Mouse (Mus musculus): Measurements from ENCODE around the gene Fbxo6. TPM values are rescaled to one million over a fixed set of nuclear protein-coding genes. Genes with fewer than 3 reads are reported as not detected.

The Fbxo6 gene
- polyA plus RNA-seq, 1 experiment from 2014 or later = 10.8 TPM

DNA sequence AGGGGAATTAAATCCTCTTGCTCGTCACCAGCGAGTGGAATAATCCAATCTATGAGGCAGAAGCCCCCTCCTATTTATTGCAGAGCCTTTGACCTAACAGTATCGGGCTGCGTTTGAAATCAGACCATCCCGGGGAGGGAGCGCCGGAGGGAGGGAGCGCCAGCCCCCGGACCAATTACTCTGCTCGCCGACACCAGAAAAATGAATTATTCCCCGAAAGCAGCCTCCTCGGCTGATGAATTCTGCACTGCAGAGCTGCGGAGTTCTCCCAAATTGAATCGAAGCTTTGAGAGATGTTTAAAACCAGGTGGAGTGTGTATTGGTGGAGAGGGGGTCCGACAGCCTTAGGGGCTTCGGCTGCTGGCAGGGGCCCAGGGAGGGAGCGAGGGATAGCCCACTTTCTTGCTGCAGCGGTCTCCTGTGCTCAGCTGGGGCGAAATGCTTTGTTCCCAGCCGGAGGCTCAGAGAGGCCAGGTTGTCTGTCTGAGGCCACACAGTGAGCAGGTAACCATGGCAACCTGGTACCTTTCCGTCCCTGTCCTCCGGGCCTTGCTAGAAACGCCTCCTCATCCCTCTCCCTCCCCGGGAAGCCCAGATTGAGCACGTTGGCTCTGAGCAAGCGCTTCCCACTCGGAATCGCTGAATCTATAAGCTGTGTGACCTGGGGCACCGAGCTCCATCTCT lies 22.0 kb upstream of the Fbxo6 start:
- H3K9ac ChIP-seq = no peak overlapping the region
- peak overlapping the region; percentile 27; the same call in 1 of the 2 replicates for H3K4me2 ChIP-seq (replicated peaks)
- H3K27ac ChIP-seq = no peak overlapping the region
- no peak for ATAC-seq (ENCODE audit: insufficient number of reproducible peaks, insufficient read depth, low FRiP score, low TSS enrichment)
- H3K9me3 ChIP-seq = no peaks in the 10 kb centered on the region
- peaks cover 7% of the 10 kb centered on the region for H3K4me1 ChIP-seq
- H3K27me3 ChIP-seq = peaks cover 80% of the 10 kb centered on the region
- H3K4me3 ChIP-seq = 0 out of 2 replicates have a peak overlapping the region, but pooled peaks have one; percentile 4
- no peaks in the 10 kb centered on the region for H3K36me3 ChIP-seq
- under 1% methylated on average over 30 of the region's 30 CpGs for WGBS

DNA sequence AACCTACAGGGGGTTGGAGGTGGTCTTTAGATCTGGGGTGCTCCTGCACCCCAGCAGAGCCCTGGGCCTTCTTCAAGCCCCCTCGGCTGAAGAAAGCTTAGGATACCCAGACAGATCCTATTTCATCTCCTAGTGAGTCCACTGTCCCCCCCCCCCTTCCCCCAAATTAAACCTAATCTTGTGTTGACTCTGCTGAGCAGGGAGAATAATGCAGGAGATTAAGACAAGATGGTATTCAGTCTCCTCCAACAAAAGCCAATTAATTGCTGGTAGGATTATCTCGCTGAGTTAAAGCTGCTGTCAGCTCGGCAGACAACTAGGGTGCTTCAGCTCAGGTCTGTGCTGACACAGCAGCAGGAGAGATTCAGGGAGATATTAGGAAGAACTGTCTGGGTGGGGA lies 19.3 kb upstream of the Fbxo6 start:
- no peak overlapping the region for H3K4me3 ChIP-seq
- H3K4me2 ChIP-seq (replicated peaks) = no peak overlapping the region
- no peak overlapping the region for H3K9ac ChIP-seq
- H3K4me1 ChIP-seq = peaks cover 11% of the 10 kb centered on the region
- H3K27me3 ChIP-seq = peaks cover 82% of the 10 kb centered on the region
- no peak overlapping the region for H3K27ac ChIP-seq
- ATAC-seq (ENCODE audit: insufficient number of reproducible peaks, insufficient read depth, low FRiP score, low TSS enrichment) = no peak
- H3K36me3 ChIP-seq = no peaks in the 10 kb centered on the region
- H3K9me3 ChIP-seq = no peaks in the 10 kb centered on the region
- WGBS = 17% methylated on average over 3 of the region's 3 CpGs

- Histone ChIP-seq H3K4me2 (replicated peaks) (no peak overlapping the region), H3K9me3 (no peaks in the 10 kb centered on the region), H3K27me3 (peaks cover 82% of the 10 kb centered on the region), H3K36me3 (no peaks in the 10 kb centered on the region), H3K27ac (no peak overlapping the region), H3K4me3 (no peak overlapping the region), H3K4me1 (peaks cover 13% of the 10 kb centered on the region), H3K9ac (no peak overlapping the region)
- ATAC-seq (ENCODE audit: insufficient number of reproducible peaks, insufficient read depth, low FRiP score, low TSS enrichment) = no peak
- 4% methylated on average over 2 of the region's 2 CpGs for WGBS
Observed at GRCm38 (mm10) chr4:148170842-148171241, 18.9 kb upstream of the Fbxo6 start.

- ATAC-seq (ENCODE audit: insufficient number of reproducible peaks, insufficient read depth, low FRiP score, low TSS enrichment) = no peak
- no peaks in the 10 kb centered on the region for H3K9me3 ChIP-seq
- H3K4me3 ChIP-seq = no peak overlapping the region
- WGBS = 20% methylated on average over 15 of the region's 15 CpGs
- H3K27ac ChIP-seq = no peak overlapping the region
- H3K4me2 ChIP-seq (replicated peaks) = no peak overlapping the region
- no peaks in the 10 kb centered on the region for H3K36me3 ChIP-seq
- no peak overlapping the region for H3K9ac ChIP-seq
- H3K27me3 ChIP-seq = peaks cover 82% of the 10 kb centered on the region
- peaks cover 13% of the 10 kb centered on the region for H3K4me1 ChIP-seq
Observed at GRCm38 (mm10) chr4:148169586-148169985, 17.6 kb upstream of the Fbxo6 start.

- no peak for ATAC-seq (ENCODE audit: insufficient number of reproducible peaks, insufficient read depth, low FRiP score, low TSS enrichment)
- no peak overlapping the region for H3K4me3 ChIP-seq
- H3K27ac ChIP-seq = no peak overlapping the region
- H3K4me1 ChIP-seq = peaks cover 10% of the 10 kb centered on the region
- H3K9ac ChIP-seq = no peak overlapping the region
- 25% methylated on average over 7 of the region's 7 CpGs for WGBS
- no peaks in the 10 kb centered on the region for H3K9me3 ChIP-seq
- H3K4me2 ChIP-seq (replicated peaks) = no peak overlapping the region
- H3K27me3 ChIP-seq = peaks cover 82% of the 10 kb centered on the region
- H3K36me3 ChIP-seq = no peaks in the 10 kb centered on the region
Observed at GRCm38 (mm10) chr4:148168287-148168686, 16.3 kb upstream of the Fbxo6 start.

- Histone ChIP-seq H3K4me2 (replicated peaks) (peak overlapping the region; percentile 32), H3K4me1 (peaks cover 10% of the 10 kb centered on the region), H3K36me3 (no peaks in the 10 kb centered on the region), H3K9me3 (no peaks in the 10 kb centered on the region), H3K27me3 (peaks cover 82% of the 10 kb centered on the region), H3K4me3 (peak overlapping the region; percentile 9; the same call in 1 of the 2 replicates), H3K9ac (no peak overlapping the region), H3K27ac (no peak overlapping the region)
- 7% methylated on average over 3 of the region's 4 CpGs for WGBS
- ATAC-seq (ENCODE audit: insufficient number of reproducible peaks, insufficient read depth, low FRiP score, low TSS enrichment) = no peak
Observed at GRCm38 (mm10) chr4:148166986-148167385, 15.0 kb upstream of the Fbxo6 start.

- peaks cover 10% of the 10 kb centered on the region for H3K4me1 ChIP-seq
- no peaks in the 10 kb centered on the region for H3K9me3 ChIP-seq
- H3K27me3 ChIP-seq = peaks cover 83% of the 10 kb centered on the region
- no peaks in the 10 kb centered on the region for H3K36me3 ChIP-seq
- H3K9ac ChIP-seq = no peak overlapping the region
- H3K27ac ChIP-seq = no peak overlapping the region
- H3K4me3 ChIP-seq = peak overlapping the region; percentile 9; the same call in 1 of the 2 replicates
- no peak for ATAC-seq (ENCODE audit: insufficient number of reproducible peaks, insufficient read depth, low FRiP score, low TSS enrichment)
- WGBS = 2% methylated on average over 10 of the region's 10 CpGs
- H3K4me2 ChIP-seq (replicated peaks) = peak overlapping the region; percentile 32
Observed at GRCm38 (mm10) chr4:148166431-148166830, 14.5 kb upstream of the Fbxo6 start.

DNA sequence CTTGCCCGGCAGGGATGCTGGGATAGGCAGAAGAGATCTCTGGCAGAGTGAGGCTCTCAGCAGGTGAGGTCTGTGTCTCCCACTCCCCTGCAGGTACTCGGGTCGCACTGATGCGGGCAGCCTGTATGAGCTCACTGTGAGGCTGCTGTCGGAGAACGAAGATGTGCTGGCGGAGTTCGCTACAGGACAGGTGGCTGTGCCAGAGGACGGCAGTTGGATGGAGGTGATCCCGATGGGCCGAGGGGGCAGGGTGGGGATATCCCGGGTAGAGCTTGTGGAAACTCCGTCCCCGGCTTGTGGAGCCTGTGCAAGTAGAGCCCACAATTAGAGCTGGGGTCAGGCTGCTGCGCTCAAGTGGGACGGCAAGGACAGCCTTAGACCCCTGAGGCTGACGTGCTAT lies 13.6 kb upstream of the Fbxo6 start:
- Histone ChIP-seq H3K27ac (no peak overlapping the region), H3K4me1 (peaks cover 16% of the 10 kb centered on the region), H3K9me3 (no peaks in the 10 kb centered on the region), H3K4me2 (replicated peaks) (no peak overlapping the region), H3K36me3 (no peaks in the 10 kb centered on the region), H3K9ac (no peak overlapping the region), H3K4me3 (no peak overlapping the region), H3K27me3 (peaks cover 87% of the 10 kb centered on the region)
- ATAC-seq (ENCODE audit: insufficient number of reproducible peaks, insufficient read depth, low FRiP score, low TSS enrichment) = no peak
- WGBS = 4% methylated on average over 17 of the region's 17 CpGs

DNA sequence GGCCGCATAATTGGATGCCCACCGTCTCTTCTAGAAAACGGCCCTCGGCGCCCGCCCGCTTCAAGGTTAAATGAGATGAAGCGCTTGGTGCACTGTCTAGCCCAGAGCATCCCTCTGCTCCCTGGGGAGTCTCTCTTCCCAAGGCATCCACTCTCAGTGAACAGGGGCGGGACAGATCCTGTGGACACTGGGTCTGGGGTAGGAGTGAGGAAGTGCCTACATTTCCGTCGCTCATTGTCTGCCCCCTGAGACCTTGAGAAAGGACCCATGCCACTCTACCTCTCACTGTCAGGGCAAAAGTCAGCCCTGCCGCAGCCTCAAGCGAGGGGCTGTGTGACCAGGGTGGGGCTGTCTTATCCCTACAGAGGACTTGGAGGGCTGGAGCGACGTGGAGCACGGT lies 12.5 kb upstream of the Fbxo6 start:
- no peaks in the 10 kb centered on the region for H3K36me3 ChIP-seq
- H3K4me1 ChIP-seq = peaks cover 19% of the 10 kb centered on the region
- H3K9ac ChIP-seq = no peak overlapping the region
- no peak for ATAC-seq (ENCODE audit: insufficient number of reproducible peaks, insufficient read depth, low FRiP score, low TSS enrichment)
- no peaks in the 10 kb centered on the region for H3K9me3 ChIP-seq
- peak overlapping the region; percentile 28 for H3K4me3 ChIP-seq
- H3K27me3 ChIP-seq = peaks cover 89% of the 10 kb centered on the region
- peak overlapping the region; percentile 55 for H3K4me2 ChIP-seq (replicated peaks)
- H3K27ac ChIP-seq = no peak overlapping the region
- WGBS = under 1% methylated on average over 16 of the region's 16 CpGs

DNA sequence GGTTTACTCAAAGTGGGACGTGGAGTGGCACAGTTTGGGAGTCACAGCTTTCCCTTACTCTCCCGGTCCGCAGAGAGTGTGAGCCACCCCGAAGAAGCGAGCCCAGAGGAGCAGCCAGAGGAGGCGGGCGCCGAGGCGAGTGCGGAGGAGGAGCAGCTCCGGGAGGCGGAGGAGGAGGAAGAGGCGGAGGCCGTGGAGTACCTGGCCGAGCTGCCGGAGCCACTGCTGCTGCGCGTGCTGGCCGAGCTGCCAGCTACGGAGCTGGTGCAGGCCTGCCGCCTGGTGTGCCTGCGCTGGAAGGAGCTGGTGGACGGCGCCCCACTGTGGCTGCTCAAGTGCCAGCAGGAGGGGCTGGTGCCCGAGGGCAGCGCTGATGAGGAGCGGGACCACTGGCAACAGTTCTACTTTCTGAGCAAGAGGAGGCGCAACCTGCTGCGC lies 12.1 kb upstream of the Fbxo6 start:
- Histone ChIP-seq H3K9me3 (no peaks in the 10 kb centered on the region), H3K27ac (no peak overlapping the region), H3K27me3 (peaks cover 87% of the 10 kb centered on the region), H3K4me1 (peaks cover 23% of the 10 kb centered on the region), H3K36me3 (no peaks in the 10 kb centered on the region), H3K9ac (peak overlapping the region; percentile 36), H3K4me2 (replicated peaks) (peak overlapping the region; percentile 55), H3K4me3 (peak overlapping the region; percentile 28)
- ATAC-seq (ENCODE audit: insufficient number of reproducible peaks, insufficient read depth, low FRiP score, low TSS enrichment) = 0 out of 2 replicates have a peak, but pooled peaks have one; percentile 11
- under 1% methylated on average over 29 of the region's 29 CpGs for WGBS

GRCm38 (mm10) chr4:148160436-148161390 lies 8.8 kb upstream of the Fbxo6 start, which contains the start of the genes Fbxo44 and Fbxo2:
Gene Fbxo44, minus strand, starts transcription at chr4:148160482.
Gene Fbxo2, plus strand, starts transcription at chr4:148160621.
- Histone ChIP-seq H3K4me2 (replicated peaks) (peak within 1 kb of the TSS; percentile 94), H3K4me1 (peaks cover 21% of the 10 kb centered on the region), H3K9ac (peak within 1 kb of the TSS; percentile 62), H3K27ac (peak within 1 kb of the TSS; percentile 46; the same call in 1 of the 2 replicates), H3K4me3 (peak within 1 kb of the TSS; percentile 60), H3K27me3 (peaks cover 62% of the 10 kb centered on the region), H3K9me3 (no peaks in the 10 kb centered on the region), H3K36me3 (peaks cover 14% of the 10 kb centered on the region; the same call in 1 of the 2 replicates)
- 1% methylated on average over 43 of the region's 43 CpGs for WGBS
- ATAC-seq (ENCODE audit: insufficient number of reproducible peaks, insufficient read depth, low FRiP score, low TSS enrichment) = peak; percentile 77
